Mouse (Mus musculus) ES-E14 (cell line): Measurements from ENCODE around the gene Prrc2a. TPM values are rescaled to one million over a fixed set of nuclear protein-coding genes. Genes with fewer than 3 reads are reported as not detected.

ENCODE experiments used
- DNase-seq: peaks from one replicate; pipeline ENCODE4 v3.0.0-alpha.2; 2013; ENCODE audit warnings: low read depth, low spot score
- H3K27ac ChIP-seq: 2 replicates; pipeline ENCODE4 v1.5.1; 2012; ENCODE audit warnings: low read depth, mild to moderate bottlenecking, low read length, moderate library complexity, mixed read lengths; ENCODE audit not compliant: poor library complexity, insufficient read depth, severe bottlenecking
- H3K36me3 ChIP-seq: 2 replicates; pipeline ENCODE4 v1.6.1; 2012; ENCODE audit warnings: mild to moderate bottlenecking, low read length, moderate library complexity, mixed read lengths; ENCODE audit not compliant: control insufficient read depth, poor library complexity, insufficient read depth, severe bottlenecking
- H3K4me1 ChIP-seq, 2 experiments: fragments of 150-350 bp in 1 of 2; sonication (generic) in 1 of 2; 2 replicates each; pipeline ENCODE4 v1.6.1; 2012; ENCODE audit warnings: low read length in 2 of 2, mild to moderate bottlenecking in 1 of 2, mixed read lengths in 1 of 2; ENCODE audit not compliant: control insufficient read depth in 2 of 2, insufficient read depth in 2 of 2, poor library complexity in 1 of 2
- H3K4me3 ChIP-seq, 2 experiments: fragments of 150-350 bp in 1 of 2; sonication (generic) in 1 of 2; 2 replicates each; pipeline ENCODE4 v1.5.1; 2012; ENCODE audit warnings: low read length in 2 of 2, low read depth in 1 of 2, mild to moderate bottlenecking in 1 of 2, mixed read lengths in 1 of 2; ENCODE audit not compliant: insufficient read depth in 1 of 2, poor library complexity in 1 of 2, severe bottlenecking in 1 of 2
- H3K9ac ChIP-seq: 2 replicates; pipeline ENCODE4 v1.6.1; 2012; ENCODE audit warnings: low read depth, mild to moderate bottlenecking, low read length, mixed read lengths; ENCODE audit not compliant: poor library complexity, insufficient read depth, severe bottlenecking
- H3K9me3 ChIP-seq: fragments of 150-350 bp; sonication (generic); 2 replicates; pipeline ENCODE4 v1.6.1; 2012; ENCODE audit warnings: low read depth, mild to moderate bottlenecking, low read length; ENCODE audit not compliant: control insufficient read depth, insufficient read depth
- CHD2 ChIP-seq: IDR thresholded peaks from 2 replicates; pipeline ENCODE4 v1.6.1; 2014; ENCODE audit warnings: mild to moderate bottlenecking, low read depth, low read length, inconsistent platforms
- HCFC1 ChIP-seq: IDR thresholded peaks from 2 replicates; pipeline ENCODE4 v1.6.1; 2012; ENCODE audit warnings: low read length, inconsistent platforms, borderline replicate concordance; ENCODE audit not compliant: insufficient read depth
- MAFK ChIP-seq: IDR thresholded peaks from 2 replicates; pipeline ENCODE4 v1.6.1; 2014; ENCODE audit warnings: mild to moderate bottlenecking, low read depth, low read length, inconsistent platforms; ENCODE audit not compliant: insufficient read depth
- ZC3H11A ChIP-seq: IDR thresholded peaks from 2 replicates; pipeline ENCODE4 v1.6.1; 2012; ENCODE audit warnings: low read depth, mild to moderate bottlenecking, inconsistent platforms, low read length, borderline replicate concordance
- ZNF384 ChIP-seq: IDR thresholded peaks from 2 replicates; pipeline ENCODE4 v1.6.1; 2012; ENCODE audit warnings: low read depth, low read length, inconsistent platforms
- in situ Hi-C, 2 experiments: fragments of 600-800 bp; cut with MboI; formaldehyde crosslinking; loops; one replicate each; pipeline ENCODE4 v1.15.1; 2025; ENCODE audit warnings: low sequenced_read_pairs in 2 of 2, inconsistent platforms in 1 of 2; ENCODE audit not compliant: unreplicated experiment in 2 of 2
- total RNA-seq: library from RNA; depleted of rRNA; stranded (reverse); fragments of 300-350 nt; gene quantifications from 2 replicates; pipeline ENCODE4 v1.2.3, GENCODE M21; 2012

Gene Prrc2a
- total RNA-seq, 1 experiment, result 161 TPM

- Histone ChIP-seq H3K4me1 (peaks cover 0 to 10% of the 10 kb centered on the region in 2 experiments; a peak in 1 of 4 replicates), H3K4me3 (peak overlapping the region; percentile 78 to 92), H3K9me3 (no peaks in the 10 kb centered on the region), H3K27ac (peak overlapping the region; percentile 99; the same call in 1 of the 2 replicates), H3K36me3 (peaks cover 23% of the 10 kb centered on the region), H3K9ac (no peak overlapping the region)
- in situ Hi-C loops, result loop anchor here (5.0 kb wide), 1 partner anchor 67 kb away; the partner anchor contains the start of gene Atp6v1g2 (in 2 of the 2)
- TF ChIP-seq HCFC1 (no peak), ZC3H11A (no peak), MAFK (no peak), ZNF384 (no peak), CHD2 (no peak)
- DNase-seq, result no peak
These were observed 906 bp upstream of the Prrc2a start for GRCm38 (mm10) chr17:35165451-35166155.

GRCm38 (mm10) chr17:35164218-35164567 lies 504 bp downstream of the Prrc2a start:
- in situ Hi-C loops, result no loop called here
- TF ChIP-seq ZC3H11A, result no peak
- TF ChIP-seq CHD2, result no peak
- no peak for TF ChIP-seq ZNF384
- H3K9me3 ChIP-seq, result no peaks in the 10 kb centered on the region
- H3K9ac ChIP-seq, result peak overlapping the region; percentile 99
- H3K27ac ChIP-seq, result peak overlapping the region; percentile 78
- peaks cover 0 to 10% of the 10 kb centered on the region in 2 experiments; a peak in 1 of 4 replicates for H3K4me1 ChIP-seq
- H3K36me3 ChIP-seq, result peaks cover 37% of the 10 kb centered on the region
- DNase-seq, result no peak
- peak overlapping the region; percentile 98 to 99 for H3K4me3 ChIP-seq

GRCm38 (mm10) chr17:35163326-35164081 lies 1.2 kb downstream of the Prrc2a start:
- Histone ChIP-seq H3K36me3 (peaks cover 44% of the 10 kb centered on the region), H3K9me3 (no peaks in the 10 kb centered on the region), H3K4me3 (peak overlapping the region; percentile 98 to 99), H3K9ac (peak overlapping the region; percentile 99), H3K27ac (no peak overlapping the region), H3K4me1 (peaks cover 0 to 10% of the 10 kb centered on the region in 2 experiments; a peak in 1 of 4 replicates)
- in situ Hi-C loops, result no loop called here
- TF ChIP-seq CHD2 (no peak), ZC3H11A (no peak), ZNF384 (no peak), HCFC1 (no peak), MAFK (no peak)
- no peak for DNase-seq

- H3K9ac ChIP-seq, result peak overlapping the region; percentile 53; the same call in 1 of the 2 replicates
- no peaks in the 10 kb centered on the region for H3K9me3 ChIP-seq
- no peak for DNase-seq
- TF ChIP-seq ZC3H11A, result no peak
- peaks cover 0 to 10% of the 10 kb centered on the region in 2 experiments; a peak in 1 of 4 replicates for H3K4me1 ChIP-seq
- in situ Hi-C loops, result no loop called here
- peak overlapping the region; percentile 98 to 99 for H3K4me3 ChIP-seq
- H3K27ac ChIP-seq, result no peak overlapping the region
- peaks cover 51% of the 10 kb centered on the region for H3K36me3 ChIP-seq
These were observed 2.0 kb downstream of the Prrc2a start for GRCm38 (mm10) chr17:35162730-35163129.
